Mouse (Mus musculus) olfactory bulb, adult 2 months (tissue): ENCODE results near the gene Sftpa1. TPM values are rescaled to one million over a fixed set of nuclear protein-coding genes. Genes with fewer than 3 reads are reported as not detected.

Source experiments
- H3K27ac ChIP-seq: fragments of 200-500 bp; 2 replicates; pipeline ENCODE4 v1.5.1; 2012; ENCODE audit warnings: low read depth, low read length; ENCODE audit not compliant: insufficient read depth
- H3K4me1 ChIP-seq: fragments of 200-500 bp; 2 replicates; pipeline ENCODE4 v1.6.1; 2012; ENCODE audit warnings: low read length; ENCODE audit not compliant: control insufficient read depth, insufficient read depth
- H3K4me3 ChIP-seq: fragments of 200-500 bp; 2 replicates; pipeline ENCODE4 v1.5.1; 2012; ENCODE audit warnings: mild to moderate bottlenecking, low read depth, low read length, moderate library complexity; ENCODE audit not compliant: insufficient read depth
- CTCF ChIP-seq: fragments of 200-500 bp; IDR thresholded peaks from 2 replicates; pipeline ENCODE4 v1.5.1; 2012; ENCODE audit warnings: low read depth, mild to moderate bottlenecking, low read length, moderate library complexity; ENCODE audit not compliant: insufficient read depth
- POLR2A ChIP-seq: fragments of 200-500 bp; IDR thresholded peaks from 2 replicates; pipeline ENCODE4 v1.6.1; 2012; ENCODE audit warnings: mild to moderate bottlenecking, low read depth, low read length, moderate library complexity; ENCODE audit not compliant: insufficient read depth
- WGBS: fragments of 180-500 bp; shearing (Covaris S2); methylation state at CpG from one replicate; pipeline ENCODE4 v1.1.7; 2018; 5-methylcytosine and 5-hydroxymethylcytosine counted together
- polyA plus RNA-seq: library from polyadenylated mRNA; stranded (reverse); fragments of >200 nt; gene quantifications from 2 replicates; pipeline ENCODE4 v1.2.4, GENCODE M21; 2012; ENCODE audit warnings: low replicate concordance; ENCODE audit not compliant: missing spikeins, insufficient read depth, insufficient read length

Sftpa1 gene
- polyA plus RNA-seq, 1 experiment: not detected

GRCm38 (mm10) chr14:41170514-41170913, 38.9 kb downstream of the Sftpa1 start:
- Histone ChIP-seq H3K27ac (no peak overlapping the region), H3K4me1 (no peaks in the 10 kb centered on the region), H3K4me3 (no peak overlapping the region)
- WGBS: 85% methylated on average over 2 of the region's 2 CpGs
- TF ChIP-seq POLR2A: no peak
- no peak for TF ChIP-seq CTCF

- no peak overlapping the region for H3K4me3 ChIP-seq
- H3K27ac ChIP-seq: no peak overlapping the region
- no peak for TF ChIP-seq CTCF
- no peak for TF ChIP-seq POLR2A
- 83% methylated on average over 1 of the region's 1 CpGs for WGBS
- H3K4me1 ChIP-seq: no peaks in the 10 kb centered on the region
These were observed 43.2 kb downstream of the Sftpa1 start for GRCm38 (mm10) chr14:41174802-41175201.

GRCm38 (mm10) chr14:41185059-41185821, 53.7 kb downstream of the Sftpa1 start, which contains the start of gene Sftpd:
TSS of gene Sftpd (minus strand) at chr14:41185149.
- 89% methylated on average over 4 of the region's 4 CpGs for WGBS
- Histone ChIP-seq H3K4me3 (no peak within 1 kb of the TSS), H3K4me1 (no peaks in the 10 kb centered on the region), H3K27ac (no peak within 1 kb of the TSS)
- no peak for TF ChIP-seq POLR2A
- no peak for TF ChIP-seq CTCF

Other genes with a start within 250 kb of the Sftpa1 start
- gene Sh2d4b, start 238.5 kb upstream of the Sftpa1 start, polyA plus RNA-seq: not detected in 2 replicates
- not detected in 2 replicates for gene Tspan14, start 165.0 kb upstream of the Sftpa1 start, polyA plus RNA-seq
- not detected in 2 replicates for gene Fam213a, start 118.0 kb upstream of the Sftpa1 start, polyA plus RNA-seq
- not detected in 2 replicates for gene Dydc2, start 62.6 kb upstream of the Sftpa1 start, polyA plus RNA-seq
- gene Dydc1, start 58.9 kb upstream of the Sftpa1 start, polyA plus RNA-seq: not detected in 2 replicates
- gene Mat1a, start 26.7 kb upstream of the Sftpa1 start, polyA plus RNA-seq: not detected in 2 replicates
- not detected in 2 replicates for gene Mbl1, start 19.7 kb downstream of the Sftpa1 start, polyA plus RNA-seq
- gene Sftpd, start 53.4 kb downstream of the Sftpa1 start, polyA plus RNA-seq: not detected in 2 replicates
- not detected in 2 replicates for gene Gm2832, start 147.0 kb downstream of the Sftpa1 start, polyA plus RNA-seq
- not detected in 2 replicates for gene Gm5798, start 216.8 kb downstream of the Sftpa1 start, polyA plus RNA-seq